Mouse (Mus musculus): ENCODE data around the gene Rarres2.

Gene Rarres2

DNA sequence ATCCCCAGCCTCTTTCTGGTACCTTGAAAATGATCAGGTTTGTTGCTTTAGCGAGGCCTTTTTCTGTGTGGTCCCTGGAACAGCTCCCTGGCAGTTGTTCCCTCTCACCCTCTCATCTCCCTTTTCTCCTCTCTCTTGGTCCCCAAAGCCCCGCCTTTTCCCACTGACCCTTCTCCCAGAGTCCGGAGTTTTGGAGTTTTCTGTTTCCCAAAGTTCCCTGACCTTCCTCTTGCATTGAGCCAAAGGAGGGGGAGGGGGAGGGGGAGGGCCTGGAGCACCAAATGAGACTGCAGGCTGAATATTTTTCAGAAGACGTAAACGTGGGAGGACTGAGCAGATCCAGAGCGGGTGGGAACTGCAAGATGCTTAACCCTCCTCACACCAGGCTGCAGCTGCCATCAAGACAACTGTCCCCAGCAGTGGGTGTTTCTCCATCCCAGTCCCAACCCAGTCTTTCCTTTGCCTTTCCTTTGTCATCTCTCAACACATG lies at the start of gene Rarres2:
Rarres2 (minus strand) TSS at position 218 of the 490 bp plus-strand sequence.
- DNase-seq = no peak

DNA sequence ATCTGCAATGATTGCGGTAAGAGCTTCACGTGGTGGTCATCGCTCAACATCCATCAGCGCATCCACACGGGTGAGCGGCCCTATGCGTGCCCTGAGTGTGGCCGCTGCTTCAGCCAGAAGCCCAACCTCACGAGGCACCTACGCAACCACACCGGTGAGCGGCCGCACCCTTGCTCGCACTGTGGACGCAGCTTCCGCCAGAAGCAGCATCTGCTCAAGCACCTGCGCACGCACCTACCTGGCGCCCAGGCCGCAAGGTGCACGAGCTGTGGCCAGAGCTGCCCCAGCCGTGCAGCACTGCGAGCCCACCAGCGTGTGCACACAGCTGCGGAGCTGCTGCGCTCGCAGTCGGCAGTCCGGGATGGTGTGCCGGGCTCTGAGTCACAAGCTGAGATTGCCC lies 47.4 kb upstream of the Rarres2 start:
- no peak for DNase-seq

DNA sequence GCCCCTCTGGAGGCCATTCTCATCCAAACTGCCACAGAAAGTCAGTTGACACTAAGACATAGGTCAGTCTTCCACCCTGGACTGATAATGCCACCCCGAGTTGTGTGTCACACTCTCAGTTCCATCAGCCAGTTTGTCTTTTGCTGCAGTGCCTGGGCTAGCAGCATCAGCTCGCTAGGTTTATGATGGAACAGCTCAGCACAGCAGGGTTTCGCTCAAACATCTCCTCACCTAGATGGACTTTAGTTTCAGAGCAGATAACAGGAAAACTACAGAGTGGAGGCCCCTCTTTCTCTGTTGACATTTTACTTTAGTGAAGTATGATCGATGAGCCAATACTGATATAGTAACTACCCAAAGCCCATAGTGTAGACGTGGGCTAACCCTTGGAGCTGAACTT lies 42.2 kb upstream of the Rarres2 start:
- DNase-seq = no peak

DNA sequence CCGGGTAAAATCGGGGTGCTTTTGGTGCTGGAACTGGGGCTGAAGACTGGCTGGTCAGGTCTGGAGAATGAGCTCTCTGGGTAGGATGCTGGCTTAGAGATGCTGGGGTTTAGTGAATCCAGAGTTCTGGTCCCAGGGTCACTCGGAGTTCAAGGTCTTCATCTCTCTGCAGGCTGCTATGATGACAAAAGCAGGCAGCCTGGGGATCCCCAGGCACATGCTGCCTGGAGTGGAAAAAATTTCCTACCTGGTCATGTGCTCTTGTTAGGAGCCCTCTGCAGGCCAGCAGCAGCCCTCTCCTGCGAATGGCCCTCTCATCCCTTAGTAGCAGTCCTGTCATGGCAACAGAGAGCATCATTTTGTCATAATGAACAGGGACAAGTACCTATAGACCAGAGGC lies 40.9 kb upstream of the Rarres2 start:
- DNase-seq = no peak

DNA sequence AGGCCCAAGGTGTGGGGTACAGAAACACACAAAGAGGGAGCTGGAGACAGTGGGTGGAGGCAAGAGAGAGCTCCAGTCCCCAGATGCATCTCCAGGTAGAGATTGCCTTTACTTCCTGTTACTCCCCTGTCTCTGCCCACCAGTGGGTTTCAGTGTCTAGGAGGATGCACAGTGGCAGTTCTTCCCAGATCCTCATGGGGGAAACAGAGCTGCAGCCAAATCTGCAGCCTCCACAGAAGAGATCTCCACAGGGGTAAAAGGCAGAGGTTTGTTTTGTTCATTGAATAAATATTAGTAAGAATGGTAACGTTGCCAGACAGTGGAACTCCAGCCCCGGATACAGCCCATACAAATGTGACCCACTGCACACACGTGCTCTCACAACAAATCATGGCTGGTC lies 38.1 kb upstream of the Rarres2 start:
- no peak for DNase-seq

DNA sequence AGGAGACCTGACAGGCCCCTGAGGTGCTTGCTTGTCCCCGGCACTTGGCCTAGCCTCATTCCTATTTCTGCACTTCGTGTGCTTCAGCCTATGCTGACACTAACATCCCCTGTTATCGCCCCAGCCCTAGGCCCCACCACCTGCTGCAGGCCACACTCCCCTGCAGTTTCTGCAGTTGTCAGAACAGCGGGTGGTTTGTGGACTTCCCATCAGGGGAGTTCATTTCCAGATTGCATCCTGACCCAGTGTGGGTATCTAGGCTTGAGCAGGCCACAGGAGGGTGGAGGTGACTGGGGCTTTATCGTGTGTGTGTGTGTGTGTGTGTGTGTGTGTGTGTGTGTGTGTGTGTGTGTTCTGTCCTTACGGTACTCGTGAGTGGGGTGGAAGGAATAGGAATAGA lies 36.9 kb upstream of the Rarres2 start:
- peak; percentile 41 for DNase-seq

DNA sequence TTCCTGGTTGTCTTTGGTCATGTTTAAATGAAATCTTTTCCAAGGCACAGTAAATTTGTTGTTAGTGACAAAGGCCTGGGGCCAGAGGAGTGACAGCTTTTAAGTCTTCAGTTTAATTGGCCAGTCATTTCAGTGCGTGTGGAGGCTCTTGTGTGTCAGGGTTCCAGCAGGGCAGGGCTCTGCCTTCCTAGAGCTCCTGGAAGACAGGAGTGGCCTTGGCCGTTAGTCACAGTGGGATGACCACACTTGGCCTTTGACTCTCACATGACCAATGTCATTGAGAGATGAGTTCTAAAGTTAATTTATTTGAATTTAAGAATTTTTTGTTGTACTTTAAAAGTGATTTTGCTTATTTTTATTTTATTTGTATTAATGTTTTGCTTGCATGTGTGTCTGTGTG lies 35.5 kb upstream of the Rarres2 start:
- DNase-seq = no peak

DNA sequence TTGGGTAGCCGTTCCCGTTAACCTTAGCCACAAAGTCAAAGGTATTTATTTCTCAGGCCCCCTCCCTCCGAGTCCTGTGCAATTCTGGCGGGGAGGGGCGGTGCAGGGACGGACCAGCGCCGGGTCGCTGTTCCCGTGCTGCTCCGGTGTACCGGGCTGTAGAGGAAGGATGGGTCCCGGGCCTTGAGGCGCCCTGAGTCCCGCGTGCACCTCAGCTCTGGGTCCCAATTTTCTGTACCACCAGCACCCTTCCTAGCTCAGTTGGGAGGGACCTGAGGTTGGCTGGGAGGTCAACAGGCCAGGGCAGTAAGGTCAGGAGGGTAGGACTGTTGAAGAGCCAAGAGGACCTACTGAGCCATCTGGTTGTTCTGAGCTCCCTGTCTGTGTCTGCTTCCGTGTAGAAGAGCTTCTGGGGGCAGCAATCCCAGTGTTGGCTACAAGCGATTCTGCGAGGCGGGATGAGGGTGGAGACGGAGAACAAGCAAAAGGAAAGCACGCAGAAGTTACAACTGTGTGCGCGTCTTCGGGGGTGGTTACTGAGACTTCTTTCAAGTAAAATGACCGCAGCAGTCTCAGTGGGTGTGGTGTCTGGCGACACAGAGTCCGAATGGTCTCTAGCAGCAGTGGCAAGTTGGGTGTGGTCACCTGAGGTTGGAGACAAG lies 29.6 kb upstream of the Rarres2 start:
- no peak for DNase-seq

DNA sequence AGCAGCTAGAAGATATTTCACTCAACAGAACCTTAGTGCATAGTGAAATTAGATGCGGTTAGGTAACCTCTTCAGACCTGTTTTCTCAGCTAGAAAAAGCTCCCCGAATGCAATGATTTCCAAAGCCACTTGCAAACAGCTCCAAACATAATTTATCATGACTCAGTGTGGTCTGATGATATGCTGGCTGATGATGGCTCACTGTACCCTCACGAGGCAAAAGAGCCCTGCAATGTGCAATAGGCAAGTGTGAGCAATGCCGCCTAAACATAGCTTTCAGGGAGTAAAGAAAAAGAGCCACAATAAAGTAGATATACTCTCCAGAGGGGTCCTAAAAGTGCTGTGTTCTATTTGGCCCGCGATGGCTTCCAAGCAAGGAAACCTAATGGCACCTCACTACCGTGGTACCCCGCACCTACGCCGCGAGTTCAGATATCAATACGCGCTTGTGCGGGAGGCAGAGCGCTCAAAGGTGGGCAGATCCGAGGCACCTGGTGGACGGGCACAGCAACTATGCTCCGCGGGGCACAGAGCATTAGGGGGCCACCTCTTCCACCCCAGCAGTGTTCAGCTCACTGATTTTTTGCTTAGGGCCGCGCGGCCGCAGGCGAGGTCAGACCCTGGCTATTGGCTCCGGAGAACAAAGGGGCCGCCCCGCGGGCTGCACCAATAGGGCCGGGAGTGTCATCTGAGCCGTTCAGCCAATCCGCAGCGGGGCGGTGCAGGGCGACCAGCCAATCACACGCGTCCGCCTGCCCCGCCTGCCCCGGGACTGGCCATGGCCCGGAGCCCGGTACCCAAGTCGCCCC lies 28.9 kb upstream of the Rarres2 start, which contains the start of gene Zfp775:
Zfp775 (plus strand) TSS at position 793 of the 809 bp plus-strand sequence.
- DNase-seq = peak; percentile 98

DNA sequence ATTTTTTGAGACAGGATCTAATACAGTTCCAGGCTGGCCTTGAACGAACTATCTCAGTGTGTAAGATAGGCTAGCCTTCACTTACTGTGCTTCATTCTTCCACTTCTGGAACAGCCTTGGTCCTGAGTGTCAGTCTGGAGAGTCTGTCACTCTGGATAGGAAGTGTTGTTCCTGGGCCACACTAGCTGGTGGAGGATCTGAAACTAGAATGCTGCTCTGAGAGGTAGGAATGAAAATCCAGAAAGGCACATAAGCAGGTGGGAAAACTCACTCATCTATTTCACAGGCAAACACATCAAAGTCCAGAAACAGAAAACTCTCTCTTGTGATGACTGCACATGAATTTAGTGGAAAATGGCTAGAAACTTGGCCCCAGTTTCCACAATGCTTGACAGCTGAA lies 28.0 kb upstream of the Rarres2 start:
- no peak for DNase-seq

DNA sequence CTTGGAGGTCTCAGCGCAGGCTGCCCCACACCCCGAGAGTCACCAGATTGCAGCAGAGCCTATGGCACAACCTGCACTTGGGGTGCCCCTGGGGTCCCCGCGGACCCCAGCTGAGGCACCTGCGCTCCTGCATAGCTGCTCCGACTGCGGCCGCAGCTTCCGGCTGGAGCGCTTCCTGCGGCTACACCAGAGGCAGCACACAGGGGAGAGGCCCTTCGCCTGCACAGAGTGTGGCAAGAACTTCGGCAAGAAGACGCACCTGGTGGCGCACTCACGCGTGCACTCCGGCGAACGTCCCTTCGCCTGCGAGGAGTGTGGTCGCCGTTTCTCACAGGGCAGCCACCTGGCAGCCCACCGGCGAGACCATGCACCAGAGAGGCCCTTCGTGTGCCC lies 24.6 kb upstream of the Rarres2 start:
- DNase-seq = no peak

DNA sequence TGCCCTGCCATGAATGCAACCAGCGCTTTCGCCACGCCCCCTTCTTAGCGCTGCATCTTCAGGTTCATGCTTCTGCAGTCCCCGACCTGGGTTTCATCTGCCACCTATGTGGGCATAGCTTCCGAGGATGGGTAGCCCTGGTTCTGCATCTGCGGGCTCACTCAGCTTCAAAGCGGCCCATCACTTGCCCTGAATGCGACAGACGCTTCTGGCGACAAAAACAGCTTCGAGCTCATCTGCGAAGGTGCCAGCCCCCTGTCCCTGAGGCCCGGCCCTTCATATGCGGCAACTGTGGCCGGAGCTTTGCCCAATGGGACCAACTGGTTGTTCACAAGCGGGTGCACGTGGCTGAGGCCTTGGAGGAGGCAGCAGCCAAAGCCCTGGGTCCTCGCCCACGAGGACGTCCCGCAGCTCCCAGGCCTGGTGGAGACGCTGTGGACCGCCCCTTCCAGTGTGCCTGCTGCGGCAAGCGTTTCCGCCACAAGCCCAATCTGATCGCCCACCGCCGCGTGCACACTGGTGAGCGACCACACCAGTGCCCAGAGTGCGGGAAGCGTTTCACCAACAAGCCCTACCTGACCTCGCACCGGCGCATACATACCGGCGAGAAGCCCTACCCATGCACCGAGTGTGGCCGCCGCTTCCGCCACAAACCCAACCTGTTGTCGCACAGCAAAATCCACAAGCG lies 24.1 kb upstream of the Rarres2 start:
- peak; percentile 31 for DNase-seq

DNA sequence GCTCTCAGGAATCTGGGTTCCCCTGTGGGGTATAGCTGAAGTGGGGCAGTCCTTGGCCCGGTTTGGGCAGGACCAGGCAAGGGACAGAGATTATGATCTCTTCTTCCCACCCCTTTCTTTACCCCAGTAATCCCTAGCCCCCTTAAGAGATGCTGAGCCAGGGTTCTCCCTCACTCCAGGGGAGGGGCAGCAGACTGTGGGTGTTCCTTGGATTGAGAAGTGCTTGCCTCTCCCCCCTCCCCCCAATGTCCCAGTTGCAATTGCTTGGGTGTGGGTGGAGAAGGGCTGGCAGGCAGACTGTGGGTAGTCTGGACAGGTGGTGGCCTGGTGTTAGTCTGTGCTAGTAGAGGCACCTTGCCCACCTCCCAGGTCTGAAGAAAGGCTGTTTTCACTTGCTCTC lies 22.7 kb upstream of the Rarres2 start:
- DNase-seq = peak; percentile 41

DNA sequence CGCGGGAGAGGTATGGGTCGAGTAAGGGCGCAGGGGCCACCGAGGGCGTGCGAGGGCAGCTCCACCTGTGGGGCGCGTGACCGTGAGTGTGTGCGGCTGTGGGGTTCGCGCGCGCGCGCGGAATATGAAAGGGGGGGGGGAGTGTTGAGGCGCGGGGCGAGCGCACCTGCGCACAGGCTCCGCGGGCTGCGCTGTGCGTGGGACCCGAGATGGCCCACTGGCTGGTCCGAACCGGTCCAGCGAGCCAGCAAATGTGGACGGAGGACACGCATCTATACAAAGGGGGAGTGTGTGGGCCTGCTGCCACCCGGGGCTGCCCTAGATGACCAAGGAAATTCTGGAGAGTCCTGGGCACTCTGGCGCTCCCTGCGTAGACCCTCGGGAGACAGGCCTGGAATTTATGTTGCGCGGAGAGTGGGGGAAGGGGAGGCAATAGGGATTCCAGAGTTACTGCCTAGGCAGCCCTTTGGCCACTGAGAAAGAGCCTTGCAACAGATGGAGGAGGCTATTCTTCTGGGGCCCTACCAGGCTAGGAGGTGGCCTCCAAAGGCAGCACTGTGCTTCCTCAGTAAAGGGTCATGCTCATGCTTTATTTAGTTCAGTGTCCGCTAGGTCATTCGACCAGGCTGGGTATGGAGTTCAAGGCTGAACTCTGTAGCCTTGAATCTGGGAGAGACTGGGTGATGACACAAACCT lies 21.6 kb upstream of the Rarres2 start:
- DNase-seq = no peak

DNA sequence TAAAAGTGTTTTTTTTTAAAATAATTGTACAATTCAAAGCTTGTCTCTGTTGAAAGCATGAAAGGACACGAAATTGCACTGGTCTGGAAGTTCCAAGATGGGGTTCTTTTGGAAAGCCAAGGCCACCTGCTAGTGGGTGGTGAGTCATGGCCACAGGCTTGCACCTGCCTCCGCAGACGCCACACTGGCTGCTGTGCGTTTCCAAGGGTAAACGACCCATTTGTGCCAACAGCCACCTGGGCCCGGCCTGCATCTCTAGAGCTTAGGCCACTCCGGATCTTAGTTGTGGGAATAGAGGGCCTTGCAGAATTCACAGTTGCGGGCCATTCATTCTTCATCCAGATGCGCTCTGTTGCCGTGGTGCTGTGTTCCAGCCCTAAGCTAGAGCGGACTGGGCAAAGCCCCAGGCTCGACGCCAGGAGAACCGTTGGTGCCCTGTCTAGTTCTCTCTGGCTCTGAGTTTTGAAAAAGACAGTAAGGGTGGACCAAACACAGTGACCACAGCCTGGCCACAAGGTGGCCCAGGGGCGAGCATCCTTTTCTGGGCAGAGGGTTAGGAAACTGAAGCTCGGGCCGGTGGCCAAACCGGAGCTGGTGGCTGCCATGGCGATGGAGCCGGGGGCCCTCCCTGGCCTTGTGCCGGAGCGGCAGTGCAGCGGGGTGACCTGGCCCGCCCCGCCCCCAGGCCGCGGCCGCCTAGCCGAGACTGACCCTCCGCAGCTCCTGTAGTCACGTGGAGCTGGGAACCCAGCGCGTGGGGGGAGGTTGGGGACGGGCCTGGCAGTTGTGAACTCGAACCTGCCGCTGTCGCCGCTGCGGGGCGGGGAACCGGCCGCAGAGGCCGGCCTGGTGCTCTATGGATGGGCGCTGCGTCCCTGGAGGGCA lies 20.8 kb upstream of the Rarres2 start, which contains the start of the genes Repin1 and Gm44965:
Repin1 (plus strand) TSS at position 726 of the 885 bp plus-strand sequence.
Gm44965 (plus strand) TSS at position 784 of the 885 bp plus-strand sequence.
- peak; percentile 96 for DNase-seq

DNA sequence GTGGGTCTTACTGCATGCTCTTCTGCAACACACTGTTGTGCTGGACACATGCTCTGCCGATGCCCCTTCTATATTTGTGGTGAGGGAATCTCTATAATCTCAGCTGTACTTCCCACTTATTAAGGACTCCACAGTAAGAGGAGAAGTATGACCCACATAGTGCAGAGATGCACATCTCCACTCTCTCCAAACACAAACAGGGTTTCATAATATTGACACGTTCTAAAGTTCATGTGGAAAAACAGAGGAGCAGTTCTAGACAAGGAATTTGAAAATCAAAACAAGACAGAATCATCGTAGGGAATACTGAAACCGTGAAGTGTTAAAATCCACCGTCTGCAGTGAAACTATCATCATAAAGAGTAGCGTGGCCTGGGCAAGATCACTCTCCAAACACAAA lies 19.3 kb upstream of the Rarres2 start:
- DNase-seq = no peak

DNA sequence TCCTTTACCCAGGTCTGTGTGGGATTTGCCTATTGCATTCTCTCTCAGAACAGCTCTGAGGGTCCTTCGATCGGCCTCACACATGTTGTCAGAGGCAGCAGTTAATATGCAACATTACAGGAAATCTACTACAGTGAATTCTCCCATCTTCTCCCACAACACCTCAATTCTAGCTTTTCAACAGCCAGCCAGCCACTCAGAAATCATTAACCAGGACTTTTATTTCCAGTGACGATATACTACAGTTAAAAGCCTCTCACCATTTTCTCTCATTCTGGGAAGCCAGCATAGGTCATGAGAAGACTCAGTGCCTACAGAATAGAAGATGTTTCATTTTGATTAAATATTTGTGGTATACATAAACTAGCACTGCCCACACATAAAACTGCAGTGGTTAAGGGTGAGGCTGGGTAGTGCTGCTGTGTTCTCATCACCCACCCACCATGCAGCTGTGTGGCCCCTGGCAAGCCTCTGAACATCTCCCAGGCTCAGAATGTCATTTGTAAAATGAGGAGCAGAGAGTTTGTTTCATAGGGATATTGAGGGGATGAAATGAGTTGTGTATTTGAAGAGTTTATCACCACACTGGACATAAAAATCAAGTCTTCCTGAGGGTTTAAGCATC lies 18.7 kb upstream of the Rarres2 start:
- DNase-seq = no peak

DNA sequence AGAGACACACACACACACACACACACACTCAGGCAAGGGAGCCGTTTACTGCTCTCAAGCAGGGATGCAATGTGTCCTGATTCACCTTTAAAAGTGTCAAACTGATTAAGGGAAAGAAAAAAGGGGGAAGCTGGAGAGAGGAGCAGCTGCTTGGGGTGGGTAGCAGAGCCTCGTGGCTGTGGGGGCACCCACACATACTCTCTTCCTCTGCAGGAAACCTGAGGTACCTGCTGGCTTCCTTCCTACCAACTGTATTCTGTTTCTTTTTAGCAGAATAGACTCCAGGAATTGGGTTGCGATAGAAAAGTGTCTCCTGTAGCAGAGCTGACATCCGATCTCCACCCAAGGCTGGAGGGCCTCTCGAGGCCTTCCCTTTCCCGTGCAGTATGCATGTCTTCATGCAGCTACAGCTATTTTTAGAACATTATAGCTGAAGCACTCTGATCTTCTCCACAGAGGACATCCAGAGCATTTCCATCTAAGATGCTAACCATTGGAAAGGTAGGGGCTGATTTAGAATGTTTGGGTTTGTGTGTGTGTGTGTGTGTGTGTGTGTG lies 16.7 kb upstream of the Rarres2 start, which contains the start of gene Gm45021:
Gm45021 (plus strand) TSS at position 417 of the 557 bp plus-strand sequence.
- DNase-seq = no peak

DNA sequence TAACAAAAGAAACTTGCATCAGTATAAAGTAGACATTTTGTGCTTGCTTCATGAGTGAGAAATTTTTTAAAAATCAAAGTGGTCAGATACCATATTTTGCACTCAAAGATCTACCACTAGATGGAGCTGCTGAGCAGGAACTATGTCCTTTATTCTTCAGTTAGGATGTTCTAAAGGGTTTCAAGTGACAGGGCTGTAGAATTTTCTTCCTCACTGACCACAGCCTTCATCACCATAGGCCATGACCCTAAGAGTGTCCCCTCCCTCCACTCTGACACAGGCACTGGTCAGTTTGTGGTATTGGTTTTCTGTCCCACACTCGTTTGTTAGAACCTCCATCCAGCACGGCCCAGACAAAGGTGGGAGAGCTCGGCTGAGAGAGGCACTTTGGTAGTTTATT lies 9.4 kb upstream of the Rarres2 start:
- no peak for DNase-seq

DNA sequence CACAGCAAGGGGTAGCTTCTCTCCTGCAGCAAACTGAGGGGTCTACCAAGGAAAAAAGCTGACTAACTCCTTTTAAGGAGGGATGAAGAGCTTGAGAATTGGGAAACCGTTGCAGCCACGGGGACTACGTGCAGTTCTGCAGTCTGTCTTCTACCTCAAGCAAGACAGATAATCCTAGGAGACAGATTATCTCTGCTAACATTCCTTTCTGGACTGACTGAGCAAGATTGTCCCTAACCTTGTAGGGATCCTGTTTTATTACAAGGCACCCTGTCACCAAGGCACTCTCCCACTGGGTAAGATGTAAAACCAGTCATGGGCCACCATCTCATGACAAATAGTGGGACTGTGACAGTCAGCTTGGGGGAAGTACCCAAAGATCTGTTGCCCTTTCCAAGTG lies 8.7 kb upstream of the Rarres2 start:
- no peak for DNase-seq

DNA sequence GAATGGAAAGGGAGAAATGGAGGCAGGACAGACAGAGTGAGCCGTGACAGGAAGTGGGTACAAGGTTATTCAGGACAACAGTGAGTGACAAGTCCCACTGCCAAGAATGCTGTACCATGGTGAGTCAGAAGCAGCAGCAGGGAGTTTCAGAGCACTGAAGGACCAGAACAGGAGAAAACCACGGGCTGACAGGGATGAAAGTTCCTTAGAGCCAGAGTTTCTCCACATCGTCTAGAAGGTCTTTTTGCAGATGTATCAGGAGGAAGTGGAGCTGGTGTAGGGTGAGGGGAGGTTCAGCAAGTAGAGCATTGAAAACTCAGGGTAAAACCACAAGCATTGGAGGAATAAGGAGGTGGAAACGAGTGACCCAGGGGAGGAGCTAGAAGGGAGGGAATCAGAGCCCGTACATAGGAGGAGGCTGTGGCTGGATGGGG lies 6.6 kb upstream of the Rarres2 start:
- DNase-seq = no peak
